Mouse (Mus musculus): ENCODE measurements around the gene Aldoc.
A peak's percentile ranks its signal among the peaks of the same experiment; 100 is the strongest.

DNA sequence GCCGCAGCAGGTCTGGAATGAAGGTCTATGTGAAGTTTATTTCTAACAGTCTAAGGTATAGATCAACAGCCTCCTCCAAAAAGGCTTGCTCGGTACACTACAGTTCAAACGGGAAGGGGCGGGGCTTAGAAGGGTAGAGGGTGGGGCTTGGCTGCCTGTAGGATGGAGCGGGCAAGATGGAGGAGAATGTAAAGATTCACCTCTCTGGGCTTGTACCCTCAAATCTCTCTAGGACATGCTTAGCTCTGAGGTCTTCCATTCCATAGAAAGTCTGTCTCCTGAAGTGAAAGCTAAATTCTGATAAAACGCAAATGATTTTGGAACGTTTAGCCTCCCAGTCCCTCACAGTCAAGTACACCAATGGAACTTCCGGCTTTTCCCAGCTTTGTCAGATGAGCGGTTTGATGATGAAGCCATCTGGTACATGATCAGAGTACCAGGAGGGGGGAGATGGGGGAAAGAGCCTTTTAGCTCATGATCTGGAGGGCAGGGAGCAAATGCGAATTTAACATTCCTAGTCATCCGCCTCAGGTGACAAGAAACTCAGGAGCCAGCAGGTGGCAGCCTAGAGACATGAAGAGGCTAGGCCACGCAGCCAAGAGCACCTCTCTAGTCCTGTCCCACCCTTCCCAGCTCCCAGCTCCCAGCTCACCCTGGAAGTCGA is 37.5 kb downstream of the Aldoc start:
- peak; percentile 68 for TF ChIP-seq POLR2A (IDR thresholded peaks at IDR 0.05; ENCODE audit: insufficient read depth, low read length)
- peak; percentile 81 for TF ChIP-seq CTCF (IDR thresholded peaks at IDR 0.05; ENCODE audit: low read depth, low read length)
